Mouse (Mus musculus) testis, adult 2 months (tissue): ENCODE data around the gene Tmem104.

Experiments
- CTCF ChIP-seq: fragments of 200-500 bp; IDR thresholded peaks from 2 replicates; pipeline ENCODE4 v1.5.1; 2012; ENCODE audit warnings: low read depth, mild to moderate bottlenecking, inconsistent platforms, low read length, moderate library complexity; ENCODE audit not compliant: control insufficient read depth, insufficient read depth, insufficient replicate concordance
- POLR2A ChIP-seq: fragments of 200-500 bp; IDR thresholded peaks from 2 replicates; pipeline ENCODE4 v1.6.1; 2012; ENCODE audit warnings: low read depth, mild to moderate bottlenecking, inconsistent platforms, low read length, moderate library complexity; ENCODE audit not compliant: control insufficient read depth

DNA sequence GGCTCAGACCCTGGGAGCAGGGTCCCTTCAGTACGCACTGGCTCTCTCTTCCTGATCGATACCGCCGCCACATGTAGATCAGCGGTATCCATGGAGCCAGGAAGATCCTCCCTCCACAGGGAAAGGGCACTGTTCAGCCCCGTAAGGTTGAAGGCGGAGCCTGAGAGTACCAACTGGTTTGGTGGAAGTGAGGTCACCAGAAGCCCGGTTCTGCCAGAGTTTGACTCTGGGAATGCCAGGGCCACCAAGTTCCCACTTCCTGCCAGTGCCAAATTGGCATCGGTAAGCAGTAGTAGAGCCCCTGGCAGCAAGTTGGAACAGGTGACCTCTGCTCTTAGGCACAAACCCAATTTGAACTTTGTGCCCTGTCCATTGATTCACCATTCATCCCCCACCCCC lies 22.3 kb upstream of the Tmem104 start:
- no peak for TF ChIP-seq POLR2A
- TF ChIP-seq CTCF = no peak
